Mouse (Mus musculus): ENCODE measurements at regions not wholly inside any gene's neighbourhood (a gene's known extent, or its start where the extent isn't known, plus 50 kb on each side); places are given as distances from the start of the nearest gene placed in this dataset.

DNA sequence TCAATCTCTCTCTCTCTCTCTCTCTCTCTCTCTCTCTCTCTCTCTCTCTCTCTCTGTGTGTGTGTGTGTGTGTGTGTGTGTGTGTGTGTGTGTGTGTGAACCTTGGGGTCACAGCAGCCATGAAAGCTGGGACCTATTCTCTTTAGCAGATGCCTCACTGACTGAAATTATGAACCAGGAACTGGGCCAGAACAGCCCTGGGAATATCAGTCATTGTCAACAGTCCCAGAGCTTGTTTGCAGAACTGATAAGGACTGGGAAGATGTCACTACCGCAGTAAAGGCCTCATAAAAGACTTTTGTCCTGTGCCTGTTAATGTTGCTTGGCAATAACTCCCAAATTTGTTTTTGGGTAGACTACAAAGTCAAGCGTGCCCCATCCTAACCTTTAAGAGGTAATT is 53.2 kb upstream of the Cyp1b1 start:
- DNase-seq (ENCODE audit: extremely low read depth) = no peak
- H3K79me2 ChIP-seq (replicated peaks; ENCODE audit: control insufficient read depth, extremely low read depth, insufficient read depth, poor library complexity, severe bottlenecking) = no peaks in the 10 kb centered on the region
- H3K9ac ChIP-seq (ENCODE audit: insufficient read depth, low read depth) = no peak overlapping the region
- H3K27me3 ChIP-seq (replicated peaks) = no peaks in the 10 kb centered on the region
- dilution Hi-C loops (cut with MboI; ENCODE audit: extremely low pct_ligation_motif_present, extremely low pct_unique_long_range_greater_than_20kb, low sequenced_read_pairs) = no loop called here
- H3K4me1 ChIP-seq (ENCODE audit: control insufficient read depth in 1 of 2, insufficient read depth in 2 of 2) = peaks cover 0 to 3% of the 10 kb centered on the region in 2 experiments; a peak in 1 of 4 replicates
- no peaks in the 10 kb centered on the region for H3K9me3 ChIP-seq (replicated peaks; ENCODE audit: low read length)
- H3K27ac ChIP-seq (ENCODE audit: insufficient read depth, low read depth) = no peak overlapping the region
- TF ChIP-seq BHLHE40 (IDR thresholded peaks at IDR 0.05; ENCODE audit: low read depth, low read length) = no peak
- TF ChIP-seq MAX (IDR thresholded peaks at IDR 0.05; ENCODE audit: low read length) = no peak
- TF ChIP-seq MAZ (IDR thresholded peaks at IDR 0.05; ENCODE audit: low read depth, low read length) = no peak
- no peak for TF ChIP-seq ZKSCAN1 (IDR thresholded peaks at IDR 0.05; ENCODE audit: borderline replicate concordance, low read depth, low read length)
- TF ChIP-seq POLR2AphosphoS2 (IDR thresholded peaks at IDR 0.05; ENCODE audit: low read depth, low read length) = no peak
- TF ChIP-seq SIN3A (IDR thresholded peaks at IDR 0.05; ENCODE audit: low read length) = no peak
- no peak for TF ChIP-seq NRF1 (IDR thresholded peaks at IDR 0.05; ENCODE audit: low read depth, low read length)
- no peak for TF ChIP-seq RAD21 (IDR thresholded peaks at IDR 0.05; ENCODE audit: low read depth, low read length)
- no peak for TF ChIP-seq TBP (conservative IDR thresholded peaks at IDR 0.05; ENCODE audit: low read depth, low read length)
- TF ChIP-seq JUND (conservative IDR thresholded peaks at IDR 0.05; ENCODE audit: low read depth, low read length) = no peak
- TF ChIP-seq KAT2A (IDR thresholded peaks at IDR 0.05; ENCODE audit: insufficient replicate concordance, low read length) = no peak
- TF ChIP-seq CHD1 (IDR thresholded peaks at IDR 0.05; ENCODE audit: low read depth, low read length) = no peak
- no peak for TF ChIP-seq PAX5 (IDR thresholded peaks at IDR 0.05; ENCODE audit: low read length)
- TF ChIP-seq EP300 (IDR thresholded peaks at IDR 0.05; ENCODE audit: low read length) = no peak
- no peak for TF ChIP-seq ELF1 (IDR thresholded peaks at IDR 0.05; ENCODE audit: low read depth, low read length)
- TF ChIP-seq USF2 (conservative IDR thresholded peaks at IDR 0.05; ENCODE audit: low read depth, low read length) = no peak
- TF ChIP-seq ETS1 (conservative IDR thresholded peaks at IDR 0.05; ENCODE audit: low read depth, low read length) = no peak
- no peak for TF ChIP-seq ZC3H11A (IDR thresholded peaks at IDR 0.05; ENCODE audit: low read depth, low read length)
- TF ChIP-seq JUN (IDR thresholded peaks at IDR 0.05; ENCODE audit: insufficient read depth, low read depth, low read length) = no peak
- TF ChIP-seq MYC (IDR thresholded peaks at IDR 0.05; ENCODE audit: low read depth, low read length) = no peak
- no peaks in the 10 kb centered on the region for H3K36me3 ChIP-seq (replicated peaks in 1 of 2; ENCODE audit: control insufficient read depth in 1 of 2, insufficient read depth in 1 of 2, low read length in 1 of 2)
- H3K4me2 ChIP-seq (ENCODE audit: insufficient read depth, low read depth, poor library complexity, severe bottlenecking) = no peak overlapping the region
- no peak overlapping the region for H3K4me3 ChIP-seq (replicated peaks in 1 of 3; ENCODE audit: low read depth in 2 of 3, low read length in 2 of 3, poor library complexity in 1 of 3)
- in situ Hi-C loops (cut with MboI; ENCODE audit: low pct_ligation_motif_present, low pct_unique_long_range_greater_than_20kb, low sequenced_read_pairs) = no loop called here

DNA sequence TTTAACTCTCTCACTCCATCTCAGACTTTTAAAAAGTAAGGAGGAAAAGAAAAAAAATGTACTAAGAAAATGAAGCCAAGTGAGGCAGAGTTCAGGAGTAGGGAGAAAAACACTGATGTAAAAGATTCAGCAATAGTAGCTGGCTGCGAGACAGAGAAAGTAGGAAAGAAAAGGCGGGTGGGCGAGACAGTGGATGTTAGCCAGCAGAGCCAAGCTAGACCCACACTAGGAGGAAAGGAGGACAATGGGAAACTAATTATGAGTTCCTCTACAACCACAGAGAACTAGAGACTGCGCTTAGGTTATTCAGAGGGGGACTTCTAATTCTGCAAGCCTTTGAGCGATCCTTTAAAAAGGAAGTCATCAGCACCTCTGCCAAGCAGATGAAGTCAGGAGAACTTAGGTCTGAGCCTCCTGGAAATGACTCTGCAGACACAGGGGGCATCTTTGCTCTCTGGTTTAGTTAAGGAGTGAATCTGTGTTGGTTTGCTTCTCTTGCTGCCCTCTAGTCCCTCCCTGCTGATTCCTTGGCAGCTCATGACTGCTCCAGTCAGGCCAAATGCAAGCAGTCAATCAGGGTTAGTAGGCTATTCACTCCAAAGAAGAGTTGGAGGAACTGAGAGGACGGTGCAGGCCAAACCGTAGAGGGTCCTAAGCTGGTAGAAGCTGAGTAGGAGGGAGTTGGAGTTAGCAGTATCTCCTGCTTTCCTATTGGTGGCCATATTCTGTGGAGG is 50.4 kb upstream of the Cyp1b1 start:
- DNase-seq (ENCODE audit: extremely low read depth) = no peak
- Histone ChIP-seq H3K9me3 (replicated peaks; ENCODE audit: low read length) (no peaks in the 10 kb centered on the region), H3K27me3 (replicated peaks) (no peaks in the 10 kb centered on the region), H3K4me2 (ENCODE audit: insufficient read depth, low read depth, poor library complexity, severe bottlenecking) (no peak overlapping the region), H3K27ac (ENCODE audit: insufficient read depth, low read depth) (no peak overlapping the region), H3K79me2 (replicated peaks; ENCODE audit: control insufficient read depth, extremely low read depth, insufficient read depth, poor library complexity, severe bottlenecking) (no peaks in the 10 kb centered on the region), H3K4me3 (replicated peaks in 1 of 3; ENCODE audit: low read depth in 2 of 3, low read length in 2 of 3, poor library complexity in 1 of 3) (no peak overlapping the region), H3K4me1 (ENCODE audit: control insufficient read depth in 1 of 2, insufficient read depth in 2 of 2) (peaks cover 0 to 3% of the 10 kb centered on the region in 2 experiments; a peak in 1 of 4 replicates), H3K9ac (ENCODE audit: insufficient read depth, low read depth) (no peak overlapping the region), H3K36me3 (replicated peaks in 1 of 2; ENCODE audit: control insufficient read depth in 1 of 2, insufficient read depth in 1 of 2, low read length in 1 of 2) (no peaks in the 10 kb centered on the region)
- TF ChIP-seq JUND (conservative IDR thresholded peaks at IDR 0.05; ENCODE audit: low read depth, low read length) (no peak), TCF12 (IDR thresholded peaks at IDR 0.05; ENCODE audit: low read depth, low read length) (no peak), HCFC1 (IDR thresholded peaks at IDR 0.05; ENCODE audit: low read depth, low read length) (no peak), ZKSCAN1 (IDR thresholded peaks at IDR 0.05; ENCODE audit: borderline replicate concordance, low read depth, low read length) (no peak), MAFK (IDR thresholded peaks at IDR 0.05; ENCODE audit: insufficient replicate concordance, low read length) (no peak), ZC3H11A (IDR thresholded peaks at IDR 0.05; ENCODE audit: low read depth, low read length) (no peak), E2F4 (IDR thresholded peaks at IDR 0.05; ENCODE audit: insufficient replicate concordance, low read depth, low read length) (no peak), USF2 (conservative IDR thresholded peaks at IDR 0.05; ENCODE audit: low read depth, low read length) (no peak)
- dilution Hi-C loops (cut with MboI; ENCODE audit: extremely low pct_ligation_motif_present, extremely low pct_unique_long_range_greater_than_20kb, low sequenced_read_pairs) = no loop called here
- in situ Hi-C loops (cut with MboI; ENCODE audit: low pct_ligation_motif_present, low pct_unique_long_range_greater_than_20kb, low sequenced_read_pairs) = no loop called here

Measured in CH12.LX (cell line).